Mouse (Mus musculus) layer of hippocampus, adult 11-12 months (tissue): ENCODE measurements at regions not wholly inside any gene's neighbourhood (a gene's known extent, or its start where the extent isn't known, plus 50 kb on each side); places are given as distances from the start of the nearest gene placed in this dataset.
A peak's percentile ranks its signal among the peaks of the same experiment; 100 is the strongest.

Experiments used
- DNase-seq: peaks from one replicate; pipeline ENCODE4 v3.0.0; 2022; ENCODE audit warnings: low spot score

DNA sequence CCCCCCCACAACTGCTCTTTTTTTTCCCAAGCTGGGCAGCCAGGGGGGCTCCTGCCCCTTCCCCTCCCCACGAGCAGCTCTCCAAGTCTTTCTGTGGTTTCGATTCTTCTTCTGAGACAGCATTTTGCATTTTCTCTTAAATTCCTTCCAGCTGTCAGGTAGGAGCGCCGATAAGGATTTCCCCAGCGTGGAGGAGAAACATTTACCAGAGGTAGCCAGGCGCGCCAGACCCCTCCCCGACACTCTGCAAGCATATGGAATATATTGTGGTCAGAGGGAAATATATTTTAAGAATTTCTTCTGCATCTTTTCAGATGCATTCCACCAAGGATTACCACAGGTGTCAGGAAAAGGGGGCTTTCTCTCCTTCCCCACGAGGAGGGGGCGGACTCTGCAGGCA lies 111.9 kb downstream of the Tbx5 start:
- DNase-seq, result no peak

- peak; percentile 11 for DNase-seq
Measured at GRCm38 (mm10) chr5:119948399-119948798, 115.9 kb downstream of the Tbx5 start.

GRCm38 (mm10) chr5:119952085-119952484 lies 119.6 kb downstream of the Tbx5 start:
- DNase-seq, result no peak

GRCm38 (mm10) chr5:119953189-119953588 lies 120.7 kb downstream of the Tbx5 start:
- DNase-seq, result no peak

DNA sequence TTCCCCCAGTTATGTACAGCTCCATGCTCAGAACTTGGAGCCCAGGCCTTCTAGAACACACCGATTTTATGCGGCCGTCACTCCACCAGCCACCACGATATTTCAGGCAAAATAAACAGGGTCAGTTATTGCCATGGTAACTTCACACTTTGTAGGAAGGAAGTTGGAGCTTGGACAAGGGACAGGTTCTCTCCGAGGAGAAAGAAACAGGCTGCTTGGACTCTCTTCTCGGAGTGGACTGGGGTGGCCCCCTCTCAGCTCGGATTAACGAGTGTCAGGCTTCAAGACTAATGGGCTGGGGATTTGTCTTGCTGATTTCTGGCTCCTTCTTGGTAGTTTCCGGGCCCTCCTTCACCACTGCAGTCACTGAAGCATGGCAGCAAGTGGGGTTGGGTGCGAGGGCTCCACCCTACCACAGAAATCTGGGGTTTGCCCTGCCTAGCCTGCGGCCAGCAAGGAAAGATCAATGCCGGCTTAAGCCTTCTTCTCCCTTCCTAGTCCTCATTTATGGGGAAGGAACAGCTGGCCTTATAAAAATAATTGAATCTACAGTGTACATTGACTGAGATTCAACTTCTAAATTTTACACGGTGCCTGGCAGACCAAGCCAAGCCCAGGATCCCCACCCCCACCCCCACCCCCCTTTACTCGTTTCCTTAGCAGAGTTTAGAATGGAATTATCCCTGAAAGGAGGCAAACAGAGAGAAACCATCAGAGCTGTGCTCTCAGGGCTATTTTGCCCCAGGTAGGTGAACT lies 121.5 kb downstream of the Tbx5 start:
- DNase-seq, result no peak

- no peak for DNase-seq
Measured at GRCm38 (mm10) chr5:119958942-119959341, 126.5 kb downstream of the Tbx5 start.

- no peak for DNase-seq
Measured at GRCm38 (mm10) chr5:119964751-119965150, 132.3 kb downstream of the Tbx5 start.

DNA sequence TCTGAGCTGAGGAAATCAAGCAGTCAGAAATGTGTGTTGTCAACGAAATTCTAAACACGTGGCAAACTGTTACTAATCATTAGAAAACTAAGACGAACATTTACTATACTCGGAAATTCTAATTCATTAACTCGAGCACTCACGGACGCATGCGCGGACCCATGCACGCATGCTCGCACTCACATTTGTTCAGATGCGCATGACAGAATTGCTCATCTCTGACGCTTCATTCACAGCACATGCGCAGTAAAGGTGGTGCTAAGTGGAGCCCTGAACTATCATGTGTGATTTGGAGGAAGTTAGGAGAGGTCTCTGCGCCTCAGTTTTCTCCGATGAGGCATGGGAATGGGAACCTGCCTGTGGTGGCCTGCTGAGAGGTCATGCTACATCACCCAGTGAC lies 138.8 kb downstream of the Tbx5 start:
- DNase-seq, result peak; percentile 21

- DNase-seq, result peak; percentile 55
Measured at GRCm38 (mm10) chr5:119972802-119973437, 140.5 kb downstream of the Tbx5 start.

DNA sequence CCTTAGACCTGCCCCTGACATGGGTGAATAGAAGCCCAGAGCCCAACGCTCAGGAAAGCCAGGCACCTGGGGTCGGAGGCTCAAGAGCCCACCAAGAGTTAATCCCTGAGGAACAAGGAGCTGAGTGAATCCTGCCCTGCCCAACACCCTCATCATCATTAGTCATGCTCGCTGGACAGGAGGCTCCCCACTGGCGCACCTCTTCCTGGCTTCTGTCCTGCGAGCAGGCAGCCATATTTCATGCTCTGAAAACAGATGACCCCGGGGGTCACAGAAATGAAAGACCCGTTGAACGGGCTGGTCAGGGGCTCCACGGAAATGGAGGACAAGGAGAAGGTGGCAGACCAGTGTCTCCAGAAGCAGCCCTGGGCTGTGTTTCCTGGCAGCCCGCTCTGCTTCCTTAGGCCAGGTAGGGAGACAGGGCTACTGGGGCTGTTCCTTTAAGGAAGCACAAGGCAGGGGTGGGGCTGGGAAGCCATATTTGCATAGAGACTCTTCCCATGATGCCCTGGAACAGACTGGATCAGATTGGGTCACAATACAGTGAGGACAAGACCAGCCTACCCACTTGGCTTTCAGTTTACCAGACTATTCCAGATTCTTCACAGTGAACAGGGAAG lies 138.1 kb upstream of the Rbm19 start:
- no peak for DNase-seq

DNA sequence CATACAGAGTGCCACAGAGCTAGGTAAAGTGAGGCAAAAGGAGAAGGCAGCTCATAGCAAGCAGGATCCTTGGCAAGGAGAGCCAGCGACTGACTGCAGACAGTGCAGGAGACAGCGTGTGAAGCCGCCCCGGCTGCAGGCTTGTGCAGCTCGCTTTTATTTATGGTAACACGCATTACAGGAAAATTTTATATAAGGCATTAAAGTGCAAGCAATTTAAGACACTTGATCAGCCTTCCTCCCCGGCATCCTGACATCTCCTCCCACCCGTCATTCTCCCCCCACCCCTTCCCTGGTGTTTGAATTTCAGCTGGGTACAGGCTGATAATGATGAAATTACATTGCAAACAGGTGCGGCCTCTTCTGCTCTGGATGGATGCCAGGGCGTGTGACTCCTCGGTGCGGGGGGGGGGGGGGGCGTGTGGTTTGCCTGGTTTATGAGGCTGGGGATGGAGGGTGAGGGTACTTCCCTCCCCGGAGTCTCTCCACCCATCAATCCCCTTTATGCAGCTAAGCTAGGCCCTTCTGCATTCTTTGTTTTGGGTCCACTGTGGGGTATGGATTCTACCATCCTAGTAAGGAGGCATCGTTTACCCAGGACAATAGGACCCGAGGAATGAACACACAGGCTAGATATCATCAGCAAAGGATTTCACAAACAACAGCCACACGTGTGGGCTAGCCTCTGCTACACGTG lies 135.0 kb upstream of the Rbm19 start:
- peak; percentile 12 for DNase-seq

- no peak for DNase-seq
Measured at GRCm38 (mm10) chr5:119984206-119984605, 132.1 kb upstream of the Rbm19 start.

GRCm38 (mm10) chr5:119992130-119992529 lies 124.1 kb upstream of the Rbm19 start:
- DNase-seq, result no peak

DNA sequence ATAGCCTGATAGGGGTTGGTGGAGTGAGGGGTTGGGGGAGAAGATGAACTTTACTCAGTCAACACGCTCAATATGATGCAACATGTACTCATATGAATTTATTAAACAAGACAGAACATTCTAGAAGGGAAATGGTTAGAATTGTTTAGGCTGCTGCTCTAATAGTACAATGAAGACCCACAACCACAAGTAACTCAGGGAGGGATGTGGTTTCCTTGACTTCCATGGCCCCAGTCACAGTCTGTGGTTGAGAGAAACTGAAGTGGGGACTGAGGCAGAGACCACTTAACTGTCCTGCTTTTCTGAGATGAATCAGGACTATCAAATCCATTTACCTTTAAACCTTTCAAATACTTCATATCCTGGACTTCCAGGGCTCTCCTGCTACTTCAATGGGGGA lies 120.5 kb upstream of the Rbm19 start:
- DNase-seq, result no peak

DNA sequence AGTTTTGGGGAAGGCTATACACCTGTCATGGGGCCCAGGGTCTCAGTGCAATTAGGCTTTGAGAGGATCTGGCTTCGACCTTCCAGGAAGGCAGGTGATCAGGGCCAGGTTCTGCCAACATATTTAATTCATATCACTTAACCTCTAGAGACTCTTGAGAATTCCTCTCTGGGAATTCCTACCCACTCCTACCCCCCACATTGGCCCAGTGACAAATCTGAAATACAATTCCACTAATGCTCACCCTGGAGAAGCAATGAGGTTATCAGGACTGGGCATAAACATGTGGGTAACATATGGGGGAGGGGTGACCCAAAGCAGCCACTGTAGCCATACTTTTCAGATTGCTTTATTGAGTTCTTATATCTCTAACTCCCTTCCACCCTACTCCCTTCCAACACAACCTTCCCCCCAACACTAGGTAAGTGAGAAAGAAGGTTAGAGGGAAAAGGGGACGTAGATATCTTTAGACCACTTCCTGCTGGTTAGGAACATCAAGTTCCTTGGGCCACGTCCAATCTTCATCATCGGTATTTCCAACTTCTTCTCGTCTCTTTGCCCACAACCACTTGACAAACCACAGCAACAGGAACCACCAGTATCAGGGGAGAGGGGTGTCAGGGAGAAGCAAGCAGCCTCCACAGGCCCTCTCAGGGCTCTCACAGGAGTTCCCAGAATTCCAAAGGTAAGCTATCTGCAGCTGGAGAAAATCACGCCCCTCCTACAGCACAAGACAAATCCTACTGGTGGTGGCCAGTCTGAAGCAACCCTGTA lies 110.4 kb upstream of the Rbm19 start:
- DNase-seq, result no peak

DNA sequence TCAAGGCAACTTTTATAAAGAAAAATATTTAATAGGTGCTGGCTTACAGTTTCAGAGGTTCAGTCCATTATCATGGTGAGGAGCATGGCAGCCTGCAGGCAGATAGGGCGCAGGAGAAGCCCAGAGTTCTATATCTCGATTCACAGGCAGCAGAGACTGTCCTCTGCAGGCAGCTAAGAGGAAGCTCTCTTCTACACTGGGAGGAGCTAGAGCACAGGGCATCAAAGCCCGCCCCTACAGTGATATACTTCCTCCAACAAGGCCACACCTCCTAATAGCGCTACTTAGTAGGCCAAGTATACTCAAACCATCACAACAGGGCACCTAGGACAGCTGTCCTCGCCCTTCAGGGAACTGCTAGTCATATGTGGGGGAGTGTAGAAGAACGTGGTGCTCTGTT lies 108.5 kb upstream of the Rbm19 start:
- no peak for DNase-seq

GRCm38 (mm10) chr5:120008306-120008705 lies 108.0 kb upstream of the Rbm19 start:
- no peak for DNase-seq

DNA sequence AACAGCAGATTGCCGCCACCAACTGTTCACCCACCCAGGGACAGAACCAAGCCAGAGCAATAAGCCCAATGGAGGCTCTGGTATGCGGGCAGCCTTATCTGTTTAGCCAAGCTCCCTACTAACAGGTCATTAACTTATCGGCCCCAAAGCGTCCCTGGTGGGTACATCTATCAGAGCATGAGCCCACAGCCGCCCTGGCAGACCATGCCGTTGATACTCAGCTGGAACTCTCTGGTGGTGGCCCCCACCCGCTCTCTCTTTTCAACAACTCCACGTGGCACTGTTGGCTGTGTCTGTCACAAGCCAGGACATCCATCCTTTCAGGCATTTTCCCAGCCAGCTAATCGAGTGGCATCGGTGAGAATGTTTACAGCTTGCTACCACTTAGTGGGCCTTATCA lies 100.8 kb upstream of the Rbm19 start:
- DNase-seq, result no peak

DNA sequence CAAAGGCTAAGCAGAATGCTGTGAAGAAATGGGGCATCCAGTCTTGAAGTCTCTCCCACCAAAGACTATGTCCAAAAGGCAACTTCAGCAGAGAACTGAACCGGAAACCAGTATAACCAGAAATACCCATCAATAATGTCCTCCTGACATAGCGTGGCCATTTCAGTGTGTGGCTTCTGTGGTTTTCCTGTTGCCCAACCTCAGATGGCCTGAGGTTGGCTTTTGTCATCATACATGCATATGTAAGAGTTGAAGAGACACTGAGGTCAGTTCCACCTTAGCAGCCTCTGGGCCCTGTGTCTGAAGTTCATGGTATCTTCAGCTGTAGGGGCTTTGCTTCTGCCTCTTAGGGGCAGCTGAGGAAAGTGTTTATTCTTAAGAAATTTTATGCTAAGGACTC lies 98.1 kb upstream of the Rbm19 start:
- DNase-seq, result no peak

DNA sequence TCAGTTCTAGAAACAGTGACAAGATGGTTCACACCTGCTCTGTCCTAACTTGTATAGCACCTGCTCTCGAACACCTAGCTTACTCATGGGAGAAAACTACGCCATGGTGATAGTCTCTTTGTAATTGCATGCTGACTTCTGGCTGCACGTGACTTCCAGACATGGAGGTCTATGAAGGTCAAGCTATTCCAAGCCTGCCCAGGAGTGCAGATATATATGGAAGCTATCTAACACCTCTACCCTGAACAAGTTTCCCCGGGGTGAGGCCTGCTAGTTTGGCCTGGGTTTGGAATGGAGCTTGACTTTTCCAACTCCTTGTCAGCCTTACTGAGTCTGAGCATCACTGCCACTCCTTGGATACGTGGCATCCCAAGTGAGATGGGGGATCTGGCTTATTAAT lies 95.5 kb upstream of the Rbm19 start:
- no peak for DNase-seq

DNA sequence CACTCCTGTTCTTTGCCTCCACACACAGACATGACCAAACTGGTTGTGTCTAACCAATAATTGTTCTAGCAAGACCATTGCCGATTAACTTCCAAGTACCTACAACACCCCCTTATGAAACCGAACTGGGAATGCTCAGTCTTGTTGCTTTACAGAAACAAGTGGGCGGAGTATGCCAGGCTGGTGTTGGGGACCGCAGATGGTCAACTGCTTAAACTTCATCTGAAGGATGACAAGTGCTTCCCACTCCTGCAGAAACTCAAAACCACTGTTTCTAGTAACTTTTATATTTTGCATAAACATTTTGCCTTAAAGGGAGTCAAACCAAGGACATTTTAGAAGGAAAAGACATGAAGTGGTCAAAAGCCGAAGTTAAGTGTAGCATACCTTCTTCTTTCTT lies 94.0 kb upstream of the Rbm19 start:
- no peak for DNase-seq

- peak; percentile 4 for DNase-seq
Measured at GRCm38 (mm10) chr5:120024071-120024470, 92.2 kb upstream of the Rbm19 start.
